Mouse (Mus musculus) ES-Bruce4 (cell line): ENCODE results near the gene Ap1g2. TPM values are rescaled to one million over a fixed set of nuclear protein-coding genes. Genes with fewer than 3 reads are reported as not detected.

Experiments
- H3K27ac ChIP-seq: 2 replicates; pipeline ENCODE4 v1.5.1; 2012; ENCODE audit warnings: low read length, inconsistent platforms; ENCODE audit not compliant: insufficient read depth
- H3K27me3 ChIP-seq: 2 replicates; pipeline ENCODE4 v1.6.1; 2012; ENCODE audit warnings: mild to moderate bottlenecking, low read length, inconsistent platforms; ENCODE audit not compliant: control insufficient read depth, poor library complexity, insufficient read depth, severe bottlenecking
- H3K36me3 ChIP-seq: 2 replicates; pipeline ENCODE4 v1.6.1; 2012; ENCODE audit warnings: inconsistent platforms, mild to moderate bottlenecking, low read length, moderate library complexity; ENCODE audit not compliant: control insufficient read depth, poor library complexity, insufficient read depth, severe bottlenecking
- H3K4me1 ChIP-seq: one replicate; pipeline ENCODE4 v1.8.1; 2011; ENCODE audit warnings: low read length; ENCODE audit not compliant: control insufficient read depth, insufficient read depth
- H3K4me3 ChIP-seq: 2 replicates; pipeline ENCODE4 v1.5.1; 2011; ENCODE audit warnings: low read depth, mild to moderate bottlenecking, low read length
- H3K9ac ChIP-seq: 2 replicates; pipeline ENCODE4 v1.6.1; 2012; ENCODE audit warnings: low read depth, mild to moderate bottlenecking, inconsistent platforms; ENCODE audit not compliant: poor library complexity, severe bottlenecking
- H3K9me3 ChIP-seq: replicated peaks from 2 replicates; pipeline ENCODE4 v1.6.1; 2012; ENCODE audit warnings: mild to moderate bottlenecking, low read length, inconsistent platforms; ENCODE audit not compliant: control insufficient read depth, poor library complexity, insufficient read depth, severe bottlenecking
- CTCF ChIP-seq: IDR thresholded peaks from one replicate; pipeline ENCODE4 v1.8.1; 2011; ENCODE audit warnings: low read depth, low read length
- EP300 ChIP-seq: IDR thresholded peaks from 2 replicates; pipeline ENCODE4 v1.6.1; 2011; ENCODE audit warnings: low read depth, low read length; ENCODE audit not compliant: insufficient read depth
- POLR2A ChIP-seq: IDR thresholded peaks from one replicate; pipeline ENCODE4 v1.8.1; 2011; ENCODE audit warnings: low read length; ENCODE audit not compliant: insufficient read depth
- polyA plus RNA-seq: library from polyadenylated mRNA; stranded (reverse); fragments of >200 nt; gene quantifications from 2 replicates; pipeline ENCODE4 v1.2.4, GENCODE M21; 2011; ENCODE audit warnings: low read depth; ENCODE audit not compliant: missing spikeins, insufficient read depth, insufficient read length

Gene Ap1g2
- polyA plus RNA-seq, 1 experiment = 23.9 TPM

DNA sequence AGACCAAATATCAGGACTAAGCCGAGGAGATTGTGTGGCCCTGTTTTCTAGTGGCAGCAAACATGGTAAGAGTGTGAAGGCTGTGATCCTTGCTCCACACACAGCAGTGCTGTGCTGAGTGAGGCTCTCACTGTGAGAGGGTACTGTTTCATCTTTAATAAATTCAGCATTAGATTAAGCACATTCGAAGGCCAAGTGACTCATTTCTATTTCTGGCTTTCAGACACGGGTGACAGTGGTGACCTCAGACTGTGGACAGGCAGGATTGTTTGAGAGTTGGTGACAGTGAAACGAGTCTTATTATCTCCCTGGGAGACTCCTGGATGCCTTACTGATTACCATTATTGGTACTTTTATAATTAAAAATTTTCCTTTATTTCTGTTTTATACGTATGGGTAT is 19.3 kb upstream of the Ap1g2 start:
- H3K9me3 ChIP-seq = no peaks in the 10 kb centered on the region
- no peak overlapping the region for H3K27ac ChIP-seq
- TF ChIP-seq EP300 (no peak), POLR2A (no peak), CTCF (no peak)
- no peak overlapping the region for H3K4me3 ChIP-seq
- H3K27me3 ChIP-seq = no peaks in the 10 kb centered on the region
- no peaks in the 10 kb centered on the region for H3K4me1 ChIP-seq
- no peaks in the 10 kb centered on the region for H3K36me3 ChIP-seq
- H3K9ac ChIP-seq = no peak overlapping the region

DNA sequence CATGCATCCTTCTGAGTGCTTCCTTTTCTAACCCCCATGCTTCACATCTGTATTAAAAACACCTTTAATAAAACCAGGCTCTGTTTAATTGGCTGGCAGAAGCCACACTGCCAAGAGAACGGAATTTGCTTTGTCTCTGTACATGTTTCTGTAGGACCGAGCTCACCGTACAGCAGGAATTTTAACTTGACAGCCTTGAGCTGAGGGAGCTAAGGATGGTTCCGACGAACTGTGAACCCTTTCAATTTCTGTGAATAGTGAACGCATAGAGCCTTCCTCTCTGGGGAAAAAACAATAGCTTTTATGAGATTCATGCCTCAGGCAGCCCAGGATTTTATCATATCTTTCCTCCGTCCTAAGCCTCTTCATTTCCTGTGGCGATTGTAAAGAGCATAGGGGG is 16.0 kb upstream of the Ap1g2 start:
- Histone ChIP-seq H3K36me3 (no peaks in the 10 kb centered on the region), H3K9me3 (no peaks in the 10 kb centered on the region), H3K27ac (no peak overlapping the region), H3K4me1 (no peaks in the 10 kb centered on the region), H3K27me3 (no peaks in the 10 kb centered on the region), H3K9ac (no peak overlapping the region), H3K4me3 (no peak overlapping the region)
- no peak for TF ChIP-seq CTCF
- no peak for TF ChIP-seq EP300
- no peak for TF ChIP-seq POLR2A

DNA sequence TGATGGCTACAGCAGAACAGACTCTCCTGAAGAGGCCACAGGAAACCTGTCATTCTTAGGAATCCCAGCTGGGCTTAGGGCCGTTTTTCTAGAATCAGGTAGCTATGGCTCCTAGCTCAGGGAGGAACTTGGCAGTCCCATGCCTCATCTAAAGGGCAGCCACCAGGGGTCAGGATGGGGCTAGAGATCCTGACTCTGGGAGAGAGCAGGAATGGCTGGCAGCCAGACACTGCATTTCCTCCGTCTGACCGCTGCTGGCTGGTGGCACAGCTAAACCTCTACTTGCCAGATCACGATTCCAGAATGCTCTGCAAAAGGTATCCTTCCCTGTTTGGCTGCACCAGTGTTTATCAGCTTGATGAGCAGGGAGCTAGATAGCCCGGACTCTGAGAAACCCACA is 15.6 kb upstream of the Ap1g2 start:
- no peak for TF ChIP-seq EP300
- TF ChIP-seq CTCF = peak; percentile 84
- no peaks in the 10 kb centered on the region for H3K9me3 ChIP-seq
- H3K27me3 ChIP-seq = no peaks in the 10 kb centered on the region
- no peaks in the 10 kb centered on the region for H3K36me3 ChIP-seq
- no peaks in the 10 kb centered on the region for H3K4me1 ChIP-seq
- no peak overlapping the region for H3K27ac ChIP-seq
- no peak overlapping the region for H3K4me3 ChIP-seq
- H3K9ac ChIP-seq = no peak overlapping the region

DNA sequence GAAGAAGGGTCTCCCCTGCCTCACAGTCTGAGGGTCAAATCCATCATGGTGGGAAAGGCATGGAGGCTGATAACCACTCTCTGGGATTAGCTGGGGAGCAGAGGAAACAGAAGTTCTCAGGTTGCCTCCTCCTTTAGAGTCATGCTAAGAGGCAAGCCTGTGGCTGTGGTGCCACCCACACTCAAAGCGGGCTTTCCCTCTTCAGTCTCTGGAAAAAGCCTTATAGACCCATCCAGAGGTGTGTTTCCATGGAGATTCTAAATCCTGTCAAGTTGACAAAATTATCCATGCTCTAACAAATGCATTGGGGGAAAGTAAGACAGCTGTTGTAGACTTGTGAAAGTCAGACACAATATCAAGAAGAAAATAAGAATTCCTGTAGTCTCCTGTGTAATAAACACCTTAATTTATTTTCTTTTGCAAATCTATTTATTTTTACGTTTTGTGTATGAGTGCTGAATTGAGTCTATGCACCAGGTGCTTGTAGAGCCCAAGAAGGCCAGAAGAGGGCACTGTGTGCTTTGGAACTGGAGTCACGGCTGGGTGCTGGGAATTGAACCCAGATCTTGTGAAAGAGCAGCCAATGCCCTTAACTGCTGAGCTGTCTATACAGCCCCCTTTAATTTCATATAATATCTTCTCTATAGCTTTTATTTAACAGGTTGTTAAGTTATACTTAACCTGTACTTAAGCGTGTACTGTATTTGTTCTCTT is 13.2 kb upstream of the Ap1g2 start:
- no peak overlapping the region for H3K9ac ChIP-seq
- no peaks in the 10 kb centered on the region for H3K36me3 ChIP-seq
- no peak for TF ChIP-seq EP300
- TF ChIP-seq CTCF = peak; percentile 77
- H3K4me3 ChIP-seq = no peak overlapping the region
- H3K4me1 ChIP-seq = no peaks in the 10 kb centered on the region
- H3K9me3 ChIP-seq = no peaks in the 10 kb centered on the region
- no peak overlapping the region for H3K27ac ChIP-seq
- no peaks in the 10 kb centered on the region for H3K27me3 ChIP-seq

DNA sequence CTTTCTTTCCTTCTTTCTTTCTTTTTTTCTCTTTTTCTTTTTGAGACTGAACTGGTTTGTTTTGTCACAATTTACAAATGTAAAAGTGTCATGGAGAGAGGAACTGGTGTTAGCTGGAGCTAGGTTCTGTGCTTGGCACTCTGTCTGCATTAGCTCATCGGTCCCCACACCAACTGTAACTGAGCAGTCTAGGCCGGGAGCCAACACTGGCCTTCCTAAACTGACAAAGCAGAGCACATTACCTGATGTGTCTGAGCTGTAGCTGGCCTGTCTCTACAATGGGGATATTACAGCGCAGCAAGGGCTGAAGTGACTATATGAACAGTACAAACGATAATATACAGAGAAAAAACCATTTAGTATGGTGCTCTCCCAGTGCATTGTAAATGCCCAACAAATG is 12.5 kb upstream of the Ap1g2 start:
- TF ChIP-seq EP300 (no peak), POLR2A (no peak), CTCF (no peak)
- Histone ChIP-seq H3K36me3 (no peaks in the 10 kb centered on the region), H3K4me3 (no peak overlapping the region), H3K4me1 (no peaks in the 10 kb centered on the region), H3K27ac (no peak overlapping the region), H3K27me3 (no peaks in the 10 kb centered on the region), H3K9ac (no peak overlapping the region), H3K9me3 (no peaks in the 10 kb centered on the region)

DNA sequence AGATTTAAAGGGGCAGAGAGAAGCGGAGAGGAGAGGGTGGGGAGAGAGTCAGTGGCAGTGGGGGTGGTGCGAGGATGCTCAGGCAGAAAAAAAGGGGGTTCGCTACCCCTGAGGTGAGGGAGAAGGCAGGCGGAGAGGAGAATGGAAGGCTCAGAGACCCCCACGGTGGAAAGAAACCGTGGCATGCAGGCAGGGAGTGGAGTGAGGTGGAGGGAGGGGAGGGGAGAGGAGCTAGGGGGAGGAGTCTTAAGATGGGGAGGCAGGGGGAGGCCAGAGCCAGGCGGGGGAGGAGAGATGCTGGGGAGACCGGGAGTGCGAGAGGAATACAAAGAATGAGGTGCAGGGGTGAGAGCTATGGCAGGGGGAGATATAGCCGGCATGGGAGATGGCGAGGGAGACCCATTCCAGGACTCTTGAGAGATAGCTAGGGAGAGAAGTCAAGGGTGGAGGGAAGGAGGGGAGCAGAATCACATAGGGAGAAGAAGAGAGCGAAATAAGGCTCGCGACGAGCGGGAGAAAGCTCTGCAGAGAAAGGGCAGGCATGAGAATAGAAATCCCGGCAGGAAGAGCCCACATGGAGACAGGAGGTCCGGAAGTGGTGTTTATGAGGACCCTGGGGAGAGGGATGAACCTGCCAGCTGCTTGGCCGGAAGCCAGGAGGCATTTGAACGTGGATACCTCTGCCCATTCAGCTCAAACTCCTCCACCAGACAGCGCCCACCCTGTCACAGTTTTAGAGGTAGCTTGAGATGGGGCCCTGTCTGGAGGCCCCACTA is 10.2 kb upstream of the Ap1g2 start, which contains the start of gene Jph4:
TSS of gene Jph4 (minus strand) at position 511 of the 776 bp plus-strand sequence.
- H3K27ac ChIP-seq = no peak within 1 kb of the TSS
- H3K4me3 ChIP-seq = peak within 1 kb of the TSS; percentile 72
- H3K9ac ChIP-seq = peak within 1 kb of the TSS; percentile 62

More for the DNA sequence above, 10.2 kb upstream of the Ap1g2 start, which contains the start of gene Jph4:
- no peak for TF ChIP-seq POLR2A
- no peak for TF ChIP-seq EP300
- TF ChIP-seq CTCF = no peak
- Histone ChIP-seq H3K36me3 (no peaks in the 10 kb centered on the region), H3K27me3 (no peaks in the 10 kb centered on the region), H3K9me3 (no peaks in the 10 kb centered on the region), H3K4me1 (no peaks in the 10 kb centered on the region)
